Mouse (Mus musculus): ENCODE results near the gene Eif2s1. TPM values are rescaled to one million over a fixed set of nuclear protein-coding genes. Genes with fewer than 3 reads are reported as not detected.

Gene Eif2s1
- total and polyA plus RNA-seq, 3 experiments = 124 to 351 (median 196) TPM

GRCm38 (mm10) chr12:78911707-78912417, 50.2 kb downstream of the Eif2s1 start:
- DNase-seq (ENCODE audit: extremely low read depth) = no peak
- no peaks in the 10 kb centered on the region for H3K4me1 ChIP-seq (ENCODE audit: control insufficient read depth in 1 of 2, insufficient read depth in 2 of 2)
- H3K9ac ChIP-seq (ENCODE audit: insufficient read depth, low read depth) = no peak overlapping the region
- no peak overlapping the region for H3K27ac ChIP-seq (ENCODE audit: insufficient read depth, low read depth)
- peaks cover 6% of the 10 kb centered on the region for H3K9me3 ChIP-seq (replicated peaks; ENCODE audit: low read length)
- H3K27me3 ChIP-seq (replicated peaks) = no peaks in the 10 kb centered on the region
- no peak overlapping the region for H3K4me3 ChIP-seq (replicated peaks in 1 of 3; ENCODE audit: low read depth in 2 of 3, low read length in 2 of 3, poor library complexity in 1 of 3)
- H3K79me2 ChIP-seq (replicated peaks; ENCODE audit: control insufficient read depth, extremely low read depth, insufficient read depth, poor library complexity, severe bottlenecking) = no peaks in the 10 kb centered on the region
- dilution Hi-C loops (cut with MboI; ENCODE audit: extremely low pct_ligation_motif_present, extremely low pct_unique_long_range_greater_than_20kb, low sequenced_read_pairs) = no loop called here
- TF ChIP-seq HCFC1 (IDR thresholded peaks at IDR 0.05; ENCODE audit: low read depth, low read length) = no peak
- TF ChIP-seq CHD2 (IDR thresholded peaks at IDR 0.05; ENCODE audit: low read length) = no peak
- no peak for TF ChIP-seq POLR2AphosphoS2 (IDR thresholded peaks at IDR 0.05; ENCODE audit: low read depth, low read length)
- no peak for TF ChIP-seq MAX (IDR thresholded peaks at IDR 0.05; ENCODE audit: low read length)
- no peak for TF ChIP-seq RAD21 (IDR thresholded peaks at IDR 0.05; ENCODE audit: low read depth, low read length)
- no peak for TF ChIP-seq SMC3 (IDR thresholded peaks at IDR 0.05; ENCODE audit: low read depth, low read length)
- no peak for TF ChIP-seq NRF1 (IDR thresholded peaks at IDR 0.05; ENCODE audit: low read depth, low read length)
- no peak overlapping the region; the same call in 1 of the 2 replicates for H3K4me2 ChIP-seq (ENCODE audit: insufficient read depth, low read depth, poor library complexity, severe bottlenecking)
- H3K36me3 ChIP-seq (replicated peaks in 1 of 2; ENCODE audit: control insufficient read depth in 1 of 2, insufficient read depth in 1 of 2, low read length in 1 of 2) = no peaks in the 10 kb centered on the region
- in situ Hi-C loops (cut with MboI; ENCODE audit: low pct_ligation_motif_present, low pct_unique_long_range_greater_than_20kb, low sequenced_read_pairs) = no loop called here

- H3K27me3 ChIP-seq (replicated peaks) = no peaks in the 10 kb centered on the region
- H3K4me3 ChIP-seq (replicated peaks in 1 of 3; ENCODE audit: low read depth in 2 of 3, low read length in 2 of 3, poor library complexity in 1 of 3) = no peak overlapping the region
- in situ Hi-C loops (cut with MboI; ENCODE audit: low pct_ligation_motif_present, low pct_unique_long_range_greater_than_20kb, low sequenced_read_pairs) = no loop called here
- no peaks in the 10 kb centered on the region for H3K36me3 ChIP-seq (replicated peaks in 1 of 2; ENCODE audit: control insufficient read depth in 1 of 2, insufficient read depth in 1 of 2, low read length in 1 of 2)
- DNase-seq (ENCODE audit: extremely low read depth) = no peak
- H3K9me3 ChIP-seq (replicated peaks; ENCODE audit: low read length) = peaks cover under 1% of the 10 kb centered on the region
- no peak overlapping the region for H3K9ac ChIP-seq (ENCODE audit: insufficient read depth, low read depth)
- TF ChIP-seq NRF1 (IDR thresholded peaks at IDR 0.05; ENCODE audit: low read depth, low read length) (no peak), TCF12 (IDR thresholded peaks at IDR 0.05; ENCODE audit: low read depth, low read length) (no peak), ELF1 (IDR thresholded peaks at IDR 0.05; ENCODE audit: low read depth, low read length) (no peak), ZMIZ1 (IDR thresholded peaks at IDR 0.05; ENCODE audit: low read depth, low read length) (no peak), RCOR1 (conservative IDR thresholded peaks at IDR 0.05; ENCODE audit: low read depth, low read length) (no peak), SIN3A (IDR thresholded peaks at IDR 0.05; ENCODE audit: low read length) (no peak), MXI1 (IDR thresholded peaks at IDR 0.05; ENCODE audit: low read depth, low read length) (no peak), MAZ (IDR thresholded peaks at IDR 0.05; ENCODE audit: low read depth, low read length) (no peak), NELFE (IDR thresholded peaks at IDR 0.05; ENCODE audit: low read depth, low read length) (no peak), CTCF (conservative IDR thresholded peaks at IDR 0.05 in 1 of 2, IDR thresholded peaks at IDR 0.05 in 1 of 2; ENCODE audit: low read depth in 2 of 2, low read length in 2 of 2) (no peak), HCFC1 (IDR thresholded peaks at IDR 0.05; ENCODE audit: low read depth, low read length) (no peak), USF1 (IDR thresholded peaks at IDR 0.05; ENCODE audit: low read depth, low read length) (no peak), USF2 (conservative IDR thresholded peaks at IDR 0.05; ENCODE audit: low read depth, low read length) (no peak)
- H3K79me2 ChIP-seq (replicated peaks; ENCODE audit: control insufficient read depth, extremely low read depth, insufficient read depth, poor library complexity, severe bottlenecking) = no peaks in the 10 kb centered on the region
- H3K27ac ChIP-seq (ENCODE audit: insufficient read depth, low read depth) = no peak overlapping the region
- dilution Hi-C loops (cut with MboI; ENCODE audit: extremely low pct_ligation_motif_present, extremely low pct_unique_long_range_greater_than_20kb, low sequenced_read_pairs) = no loop called here
- no peak overlapping the region for H3K4me2 ChIP-seq (ENCODE audit: insufficient read depth, low read depth, poor library complexity, severe bottlenecking)
- H3K4me1 ChIP-seq (ENCODE audit: control insufficient read depth in 1 of 2, insufficient read depth in 2 of 2) = peaks cover 0 to 9% of the 10 kb centered on the region in 2 experiments; a peak in 2 of 4 replicates
Measured at GRCm38 (mm10) chr12:78914458-78914857, 52.8 kb downstream of the Eif2s1 start.

All from CH12.LX (cell line).